Mouse (Mus musculus) liver, postnatal 0 days (tissue): Measurements from ENCODE around the gene Mad1l1. TPM values are rescaled to one million over a fixed set of nuclear protein-coding genes. Genes with fewer than 3 reads are reported as not detected.

Experiments
- ATAC-seq: fragments of 200-750 bp; cut with Nextera tagmentation; 2 replicates; pipeline ENCODE4 v1.8.0; 2017; ENCODE audit warnings: mild to moderate bottlenecking, moderate library complexity
- DNase-seq: peaks from one replicate; pipeline ENCODE4 v3.0.0-alpha.2; 2016
- H3K27ac ChIP-seq: fragments of 300-500 bp; sonication (generic); 2 replicates; pipeline ENCODE4 v1.5.1; 2014; ENCODE audit warnings: antibody characterized with exemption, moderate library complexity, mild to moderate bottlenecking, low read depth
- H3K27me3 ChIP-seq: fragments of 300-500 bp; sonication (generic); 2 replicates; pipeline ENCODE4 v1.6.1; 2014; ENCODE audit warnings: low read length, control low read depth, mixed read lengths; ENCODE audit not compliant: insufficient read depth
- H3K36me3 ChIP-seq: fragments of 300-500 bp; sonication (generic); replicated peaks from 2 replicates; pipeline ENCODE4 v1.6.1; 2014; ENCODE audit warnings: mild to moderate bottlenecking, control low read depth, low read length, moderate library complexity, mixed read lengths; ENCODE audit not compliant: insufficient read depth
- H3K4me1 ChIP-seq: fragments of 300-500 bp; sonication (generic); 2 replicates; pipeline ENCODE4 v1.6.1; 2014; ENCODE audit warnings: antibody characterized with exemption, mild to moderate bottlenecking, control low read depth; ENCODE audit not compliant: insufficient read depth
- H3K4me2 ChIP-seq: fragments of 300-500 bp; sonication (generic); 2 replicates; pipeline ENCODE4 v1.6.1; 2014; ENCODE audit warnings: low read depth, mild to moderate bottlenecking, low read length, moderate library complexity, mixed read lengths
- H3K4me3 ChIP-seq: fragments of 300-500 bp; sonication (generic); 2 replicates; pipeline ENCODE4 v1.5.1; 2014; ENCODE audit warnings: low read depth, low read length
- H3K9ac ChIP-seq: fragments of 300-500 bp; sonication (generic); replicated peaks from 2 replicates; pipeline ENCODE4 v1.6.1; 2014; ENCODE audit warnings: mild to moderate bottlenecking, moderate library complexity
- H3K9me3 ChIP-seq: fragments of 300-500 bp; sonication (generic); 2 replicates; pipeline ENCODE4 v1.6.1; 2016; ENCODE audit warnings: mild to moderate bottlenecking, control low read depth, low read length, mixed read lengths
- CTCF ChIP-seq: sonication (generic); IDR thresholded peaks from 2 replicates; pipeline ENCODE4 v1.5.1; 2016; ENCODE audit warnings: antibody characterized with exemption, low read depth
- EP300 ChIP-seq: IDR thresholded peaks from 2 replicates; pipeline ENCODE4 v1.6.1; 2016; ENCODE audit warnings: antibody characterized with exemption, low read depth, mild to moderate bottlenecking
- WGBS: fragments of 180-500 bp; shearing (Covaris S2); extraction: QIAGEN DNeasy Blood & Tissue Kit; methylation state at CpG from one replicate; pipeline ENCODE4 v1.1.7; 2014; ENCODE audit not compliant: insufficient replicate concordance; 5-methylcytosine and 5-hydroxymethylcytosine counted together
- polyA plus RNA-seq: library from polyadenylated mRNA; unstranded; fragments of >200 nt; fragmentation: Nextera tagmentation; extraction: Ambion mirVana; gene quantifications from 2 replicates; pipeline ENCODE4 v1.2.1, GENCODE M21; 2015

Mad1l1 gene
- polyA plus RNA-seq, 1 experiment from 2014 or later = 17.0 TPM

GRCm38 (mm10) chr5:140163947-140164346 lies 157.4 kb downstream of the Mad1l1 start:
- no peak overlapping the region for H3K9ac ChIP-seq
- no peak overlapping the region for H3K4me2 ChIP-seq
- no peaks in the 10 kb centered on the region for H3K27me3 ChIP-seq
- DNase-seq = no peak
- no peaks in the 10 kb centered on the region for H3K36me3 ChIP-seq
- 75% methylated on average over 6 of the region's 6 CpGs for WGBS
- H3K4me3 ChIP-seq = no peak overlapping the region
- no peak for ATAC-seq
- TF ChIP-seq CTCF (no peak), EP300 (no peak)
- H3K27ac ChIP-seq = no peak overlapping the region
- peaks cover 12% of the 10 kb centered on the region for H3K4me1 ChIP-seq
- no peaks in the 10 kb centered on the region for H3K9me3 ChIP-seq

DNA sequence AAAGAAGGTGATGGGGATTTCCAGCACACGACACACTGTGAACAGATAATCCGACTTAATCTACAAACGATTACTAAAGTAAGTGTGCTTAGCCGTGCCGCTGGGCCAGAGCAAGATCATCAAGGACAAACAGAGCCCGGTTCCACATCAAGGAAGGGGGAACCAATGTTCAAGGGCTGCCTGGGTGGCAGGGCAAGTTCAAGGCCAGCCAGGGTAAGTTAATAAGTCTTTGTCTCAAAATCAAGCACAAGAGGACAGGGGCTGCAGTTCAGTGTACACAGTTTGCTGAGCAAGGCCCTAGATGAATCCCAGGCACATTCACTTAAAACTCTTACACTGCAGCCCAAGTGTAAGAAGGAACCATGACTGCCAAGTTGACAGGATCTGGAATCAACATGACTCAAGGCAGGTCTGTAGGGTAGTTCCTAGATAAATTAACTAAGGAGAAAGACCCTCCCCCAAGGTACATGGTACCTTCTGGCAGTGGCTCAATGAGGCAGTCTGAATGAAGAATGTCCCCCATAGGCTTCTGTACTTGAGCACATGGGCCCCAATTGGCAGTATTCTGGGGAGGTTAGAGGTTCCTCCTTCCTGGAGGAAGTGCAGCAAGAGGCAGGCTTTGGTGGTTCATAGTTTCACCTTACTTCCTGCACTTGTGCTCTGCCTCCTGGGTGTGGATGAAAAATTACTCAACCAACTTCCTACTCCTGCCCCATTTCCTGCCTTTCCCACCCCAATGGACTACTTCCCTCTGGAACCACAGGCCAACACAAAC lies 159.1 kb downstream of the Mad1l1 start:
- H3K4me2 ChIP-seq = no peak overlapping the region
- no peak overlapping the region for H3K4me3 ChIP-seq
- peaks cover 6% of the 10 kb centered on the region for H3K4me1 ChIP-seq
- DNase-seq (no peak), ATAC-seq (no peak)
- no peak overlapping the region for H3K9ac ChIP-seq
- no peaks in the 10 kb centered on the region for H3K27me3 ChIP-seq
- no peak overlapping the region for H3K27ac ChIP-seq
- no peaks in the 10 kb centered on the region for H3K36me3 ChIP-seq
- 67% methylated on average over 6 of the region's 6 CpGs for WGBS
- H3K9me3 ChIP-seq = no peaks in the 10 kb centered on the region
- no peak for TF ChIP-seq CTCF
- no peak for TF ChIP-seq EP300

- 64% methylated on average over 4 of the region's 4 CpGs for WGBS
- TF ChIP-seq EP300 (no peak), CTCF (no peak)
- ATAC-seq (peak; percentile 94), DNase-seq (no peak)
- no peaks in the 10 kb centered on the region for H3K36me3 ChIP-seq
- peaks cover 5% of the 10 kb centered on the region for H3K4me1 ChIP-seq
- H3K9me3 ChIP-seq = no peaks in the 10 kb centered on the region; the same call in 1 of the 2 replicates
- no peak overlapping the region for H3K4me3 ChIP-seq
- H3K4me2 ChIP-seq = no peak overlapping the region
- H3K27ac ChIP-seq = peak overlapping the region; percentile 55; the same call in 1 of the 2 replicates
- H3K9ac ChIP-seq = no peak overlapping the region; the same call in 1 of the 2 replicates
- H3K27me3 ChIP-seq = no peaks in the 10 kb centered on the region
Observed at GRCm38 (mm10) chr5:140159007-140159406, 162.3 kb downstream of the Mad1l1 start.

DNA sequence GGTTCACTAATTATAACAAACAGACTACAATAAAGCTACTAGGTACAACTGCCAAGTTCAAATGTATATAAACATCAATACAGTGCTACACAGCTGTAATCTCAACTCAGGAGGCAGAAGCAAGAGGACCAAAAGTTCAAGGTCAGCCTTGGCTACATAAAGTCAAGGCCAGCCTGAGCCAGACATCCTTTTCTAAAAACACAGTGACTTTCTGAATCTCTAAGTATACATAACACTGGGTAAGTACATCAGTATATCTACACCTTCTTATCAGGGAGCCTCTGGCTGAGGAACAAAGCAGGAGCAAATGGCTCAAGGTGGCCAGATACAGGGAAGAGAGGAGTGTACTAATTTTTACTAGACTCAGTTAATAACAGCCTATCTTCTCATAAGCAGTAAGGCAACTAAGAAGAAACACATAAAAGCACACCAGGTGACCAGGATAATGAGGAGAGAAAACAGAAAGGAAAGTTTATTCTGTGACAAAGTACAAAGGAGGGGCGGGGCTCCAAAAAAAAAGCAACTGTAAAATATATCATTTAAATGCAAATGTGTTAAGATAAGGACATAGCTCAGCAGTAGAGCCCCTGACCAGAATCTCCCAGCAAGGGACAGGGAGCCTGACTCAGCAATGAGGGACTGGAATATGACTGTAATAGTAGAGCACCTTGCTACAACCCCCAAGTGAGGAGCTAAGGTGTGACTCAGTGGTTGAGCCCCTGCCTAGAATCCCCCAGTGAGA lies 163.3 kb downstream of the Mad1l1 start:
- 73% methylated on average over 1 of the region's 1 CpGs for WGBS
- H3K9me3 ChIP-seq = no peaks in the 10 kb centered on the region; the same call in 1 of the 2 replicates
- DNase-seq (no peak), ATAC-seq (no peak)
- H3K9ac ChIP-seq = no peak overlapping the region
- H3K4me3 ChIP-seq = no peak overlapping the region
- H3K27me3 ChIP-seq = no peaks in the 10 kb centered on the region
- H3K36me3 ChIP-seq = no peaks in the 10 kb centered on the region
- TF ChIP-seq CTCF = no peak
- TF ChIP-seq EP300 = no peak
- H3K4me2 ChIP-seq = no peak overlapping the region
- peaks cover 5% of the 10 kb centered on the region for H3K4me1 ChIP-seq
- H3K27ac ChIP-seq = peak overlapping the region; percentile 55; the same call in 1 of the 2 replicates

DNA sequence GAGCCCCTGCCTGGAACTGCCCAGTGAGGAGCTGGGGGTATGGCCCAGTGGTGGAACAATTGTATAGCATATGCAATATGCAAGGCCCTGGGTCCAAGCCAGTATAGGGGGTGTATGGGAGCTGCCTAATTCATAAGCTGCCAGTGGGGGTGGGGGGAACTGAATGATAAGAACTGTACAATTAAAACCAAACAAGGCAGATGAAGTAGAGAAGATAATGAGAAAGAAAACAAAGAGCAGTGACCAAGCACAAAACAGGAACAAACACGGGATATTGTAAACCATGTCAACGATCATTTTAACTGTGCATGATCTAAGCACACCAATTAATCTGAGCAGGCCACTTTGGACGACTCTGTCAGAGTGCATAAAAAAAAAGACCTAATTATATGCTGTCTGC lies 167.2 kb downstream of the Mad1l1 start:
- no peak overlapping the region for H3K27ac ChIP-seq
- no peak overlapping the region for H3K4me2 ChIP-seq
- H3K27me3 ChIP-seq = no peaks in the 10 kb centered on the region
- TF ChIP-seq CTCF (no peak), EP300 (no peak)
- no peaks in the 10 kb centered on the region for H3K36me3 ChIP-seq
- no peak overlapping the region for H3K4me3 ChIP-seq
- DNase-seq = no peak
- H3K9ac ChIP-seq = no peak overlapping the region
- no peaks in the 10 kb centered on the region; the same call in 1 of the 2 replicates for H3K9me3 ChIP-seq
- 68% methylated on average over 3 of the region's 3 CpGs for WGBS
- peaks cover 11% of the 10 kb centered on the region for H3K4me1 ChIP-seq
- ATAC-seq = no peak

- Histone ChIP-seq H3K9ac (no peak overlapping the region), H3K27ac (no peak overlapping the region), H3K4me2 (no peak overlapping the region), H3K4me1 (peaks cover 6% of the 10 kb centered on the region; the same call in 1 of the 2 replicates), H3K36me3 (no peaks in the 10 kb centered on the region), H3K9me3 (no peaks in the 10 kb centered on the region; the same call in 1 of the 2 replicates), H3K27me3 (no peaks in the 10 kb centered on the region), H3K4me3 (no peak overlapping the region)
- TF ChIP-seq CTCF (no peak), EP300 (no peak)
- 73% methylated on average over 2 of the region's 2 CpGs for WGBS
- no peak for ATAC-seq
- no peak for DNase-seq
Observed at GRCm38 (mm10) chr5:140151871-140152270, 169.5 kb downstream of the Mad1l1 start.
